22 mouse cellular contexts compared by ENCODE assay signal in genomic region chr16:3842989-3843388, GRCm38 (mm10). TPM values are rescaled to one million over a fixed set of nuclear protein-coding genes. Genes with fewer than 3 reads are reported as not detected.
A peak's percentile ranks its signal among the peaks of the same experiment; 100 is the strongest.
DNase-seq lines count a peak whose midpoint lies in the region; ATAC-seq and TF ChIP-seq lines count a peak whose summit lies in the region.
"Had no signal": no experiment of that assay in that cellular context is flagged by ENCODE, and none has a peak within 500 bp of the region (broad histone marks: within the 10 kb centered on the region; RNA-seq: fewer than 3 reads in every experiment).

No protein-coding gene starts in this region.

- H3K27ac ChIP-seq in liver, embryonic 12.5 days, result no peak overlapping the region
- 0 out of 2 replicates have a peak overlapping the region, but pooled peaks have one; percentile 36 for H3K27ac ChIP-seq in small intestine, adult 2 months (ENCODE audit: insufficient read depth, low read depth, low read length)
- H3K27ac ChIP-seq in kidney, embryonic 15.5 days, result no peak overlapping the region
- H3K27ac ChIP-seq: hindbrain, embryonic 14.5 days; limb, embryonic 12.5 days had no signal

- no peak overlapping the region for H3K4me2 ChIP-seq in liver, embryonic 12.5 days
- no peak overlapping the region for H3K4me2 ChIP-seq in kidney, embryonic 15.5 days
- H3K4me2 ChIP-seq: hindbrain, embryonic 14.5 days; limb, embryonic 12.5 days had no signal

- peak; percentile 14 for DNase-seq in embryo, embryonic 10.5 days (ENCODE audit: low spot score)
- DNase-seq in embryo, embryonic 10 days (ENCODE audit: low spot score), result no peak
- peak; percentile 5 for DNase-seq in liver
- DNase-seq: adrenal gland, postnatal 25 days; forebrain, postnatal 0 days; kidney, adult 2 months; kidney, postnatal 4 days; layer of hippocampus, postnatal 36 days; lung, postnatal 14 days had no signal

- H3K27me3 ChIP-seq in liver, embryonic 12.5 days (replicated peaks), result peaks cover 7% of the 10 kb centered on the region; the same call in 1 of the 2 replicates
- H3K27me3 ChIP-seq in small intestine, adult 2 months (ENCODE audit: control insufficient read depth, insufficient read depth, low read length), result no peaks in the 10 kb centered on the region
- no peaks in the 10 kb centered on the region for H3K27me3 ChIP-seq in kidney, embryonic 15.5 days

- peaks cover 22% of the 10 kb centered on the region for H3K4me1 ChIP-seq in liver, embryonic 12.5 days
- peaks cover 8% of the 10 kb centered on the region; the same call in 1 of the 2 replicates for H3K4me1 ChIP-seq in small intestine, adult 2 months (ENCODE audit: control insufficient read depth, insufficient read depth, insufficient read length, low read length)
- peaks cover 9% of the 10 kb centered on the region for H3K4me1 ChIP-seq in kidney, embryonic 15.5 days
- H3K4me1 ChIP-seq: limb, embryonic 12.5 days had no signal

- H3K9ac ChIP-seq in liver, embryonic 12.5 days, result no peak overlapping the region
- H3K9ac ChIP-seq in kidney, embryonic 15.5 days, result no peak overlapping the region
- H3K9ac ChIP-seq: forebrain, postnatal 0 days; hindbrain, embryonic 14.5 days; limb, embryonic 12.5 days had no signal

- ATAC-seq in liver, embryonic 12.5 days, result no peak
- ATAC-seq in granulocyte monocyte progenitor cell, adult 5-6 weeks (replicated peaks; ENCODE audit: poor library complexity, severe bottlenecking), result peak; percentile 5; the same call in 1 of the 2 replicates
- no peak for ATAC-seq in megakaryocyte-erythroid progenitor cell, adult 5-6 weeks (replicated peaks; ENCODE audit: low FRiP score, low TSS enrichment, poor library complexity, severe bottlenecking)
- no peak for ATAC-seq in kidney, embryonic 15.5 days (replicated peaks; ENCODE audit: low FRiP score)
- ATAC-seq: forebrain, postnatal 0 days; midbrain, embryonic 16.5 days had no signal

- TF ChIP-seq POLR2A in small intestine, adult 2 months (IDR thresholded peaks at IDR 0.05; ENCODE audit: low read depth, low read length), result no peak

- H3K36me3 ChIP-seq in liver, embryonic 12.5 days, result no peaks in the 10 kb centered on the region
- H3K36me3 ChIP-seq in small intestine, adult 2 months (ENCODE audit: control insufficient read depth, insufficient read depth, low read length), result no peaks in the 10 kb centered on the region
- H3K36me3 ChIP-seq in kidney, embryonic 15.5 days, result no peaks in the 10 kb centered on the region
- H3K36me3 ChIP-seq: limb, embryonic 12.5 days had no signal

- WGBS in liver, embryonic 12.5 days (ENCODE audit: insufficient replicate concordance), result 32% methylated on average over 4 of the region's 4 CpGs
- WGBS in small intestine, adult 2 months, result 16% methylated on average over 4 of the region's 4 CpGs
- WGBS in kidney, embryonic 15.5 days, result 36% methylated on average over 4 of the region's 4 CpGs

- no peaks in the 10 kb centered on the region for H3K9me3 ChIP-seq in liver, embryonic 12.5 days (replicated peaks)
- no peaks in the 10 kb centered on the region for H3K9me3 ChIP-seq in kidney, embryonic 15.5 days (replicated peaks)
- H3K9me3 ChIP-seq: limb, embryonic 12.5 days had no signal

- no peak overlapping the region for H3K4me3 ChIP-seq in liver, embryonic 12.5 days
- H3K4me3 ChIP-seq in small intestine, adult 2 months (ENCODE audit: low read depth, low read length), result no peak overlapping the region
- no peak overlapping the region for H3K4me3 ChIP-seq in kidney, embryonic 15.5 days (replicated peaks)
- H3K4me3 ChIP-seq: limb, embryonic 12.5 days had no signal

- no peak for TF ChIP-seq CTCF in small intestine, adult 2 months (IDR thresholded peaks at IDR 0.05; ENCODE audit: extremely low read depth, insufficient read length, insufficient replicate concordance, low read depth, low read length)

RNA-seq across cellular contexts. Expression of gene Zfp174, which starts 4.1 kb away (rescaled TPM):
- polyA plus RNA-seq in liver, embryonic 12.5 days (2016; fragmentation: Nextera tagmentation; extraction: Ambion mirVana), result 0.38 and 0.41 TPM in 2 replicates
- 0.64 and 1.4 TPM in 2 replicates for total RNA-seq in granulocyte monocyte progenitor cell, adult 5-6 weeks (2014; fragmentation: Nextera tagmentation)
- 0.60 and 0.77 TPM in 2 replicates for total RNA-seq in granulocyte monocyte progenitor cell, adult 5-6 weeks (2017)
- 0.18 and 0.37 TPM in 2 replicates for polyA plus RNA-seq in small intestine, adult 2 months (2012; rRNA removed)
- total RNA-seq in megakaryocyte-erythroid progenitor cell, adult 5-6 weeks (2014; fragmentation: Nextera tagmentation), result 1.1 and 1.4 TPM in 2 replicates
- 0.66 and 1.1 TPM in 2 replicates for total RNA-seq in megakaryocyte-erythroid progenitor cell, adult 5-6 weeks (2017)
- polyA plus RNA-seq in kidney, embryonic 15.5 days (2015; fragmentation: Nextera tagmentation; extraction: Ambion mirVana), result 1.4 and 1.7 TPM in 2 replicates

RNA-seq across cellular contexts. Expression of gene Olfr15, which starts 12.3 kb away (rescaled TPM):
- polyA plus RNA-seq in liver, embryonic 12.5 days (2016; fragmentation: Nextera tagmentation; extraction: Ambion mirVana), result not detected in 2 replicates
- not detected in 2 replicates for total RNA-seq in granulocyte monocyte progenitor cell, adult 5-6 weeks (2014; fragmentation: Nextera tagmentation)
- not detected in 2 replicates for total RNA-seq in granulocyte monocyte progenitor cell, adult 5-6 weeks (2017)
- not detected in 2 replicates for polyA plus RNA-seq in small intestine, adult 2 months (2012; rRNA removed)
- not detected in 2 replicates for total RNA-seq in megakaryocyte-erythroid progenitor cell, adult 5-6 weeks (2014; fragmentation: Nextera tagmentation)
- not detected in 2 replicates for total RNA-seq in megakaryocyte-erythroid progenitor cell, adult 5-6 weeks (2017)
- polyA plus RNA-seq in kidney, embryonic 15.5 days (2015; fragmentation: Nextera tagmentation; extraction: Ambion mirVana), result not detected in 2 replicates
- total RNA-seq: adrenal gland, postnatal 25 days; forebrain, postnatal 0 days; gastrocnemius, postnatal 4 days; layer of hippocampus, postnatal 36 days had no signal
- polyA plus RNA-seq: forebrain, postnatal 0 days; heart, embryonic 14.5 days; hindbrain, embryonic 14.5 days; kidney, adult 2 months; limb, embryonic 12.5 days; midbrain, embryonic 16.5 days; neural tube, embryonic 14.5 days; spleen, adult 2 months; testis, adult 2 months had no signal

RNA-seq across cellular contexts. Expression of gene Naa60, which starts 29.2 kb away (rescaled TPM):
- polyA plus RNA-seq in liver, embryonic 12.5 days (2016; fragmentation: Nextera tagmentation; extraction: Ambion mirVana), result 28.1 and 30.3 TPM in 2 replicates
- 72.5 and 101 TPM in 2 replicates for total RNA-seq in granulocyte monocyte progenitor cell, adult 5-6 weeks (2014; fragmentation: Nextera tagmentation)
- 33.9 and 34.1 TPM in 2 replicates for total RNA-seq in granulocyte monocyte progenitor cell, adult 5-6 weeks (2017)
- 45.0 and 67.6 TPM in 2 replicates for polyA plus RNA-seq in small intestine, adult 2 months (2012; rRNA removed)
- total RNA-seq in megakaryocyte-erythroid progenitor cell, adult 5-6 weeks (2014; fragmentation: Nextera tagmentation), result 30.9 and 56.4 TPM in 2 replicates
- total RNA-seq in megakaryocyte-erythroid progenitor cell, adult 5-6 weeks (2017), result 10.1 and 17.4 TPM in 2 replicates
- 46.4 and 48.3 TPM in 2 replicates for polyA plus RNA-seq in kidney, embryonic 15.5 days (2015; fragmentation: Nextera tagmentation; extraction: Ambion mirVana)

RNA-seq across cellular contexts. Expression of gene Zfp597, which starts 41.4 kb away (rescaled TPM):
- 3.0 and 3.2 TPM in 2 replicates for polyA plus RNA-seq in liver, embryonic 12.5 days (2016; fragmentation: Nextera tagmentation; extraction: Ambion mirVana)
- total RNA-seq in granulocyte monocyte progenitor cell, adult 5-6 weeks (2014; fragmentation: Nextera tagmentation), result 9.9 and 10.0 TPM in 2 replicates
- 8.2 and 11.8 TPM in 2 replicates for total RNA-seq in granulocyte monocyte progenitor cell, adult 5-6 weeks (2017)
- polyA plus RNA-seq in small intestine, adult 2 months (2012; rRNA removed), result 0.66 and 0.87 TPM in 2 replicates
- 6.8 and 15.6 TPM in 2 replicates for total RNA-seq in megakaryocyte-erythroid progenitor cell, adult 5-6 weeks (2014; fragmentation: Nextera tagmentation)
- total RNA-seq in megakaryocyte-erythroid progenitor cell, adult 5-6 weeks (2017), result 11.2 and 11.8 TPM in 2 replicates
- polyA plus RNA-seq in kidney, embryonic 15.5 days (2015; fragmentation: Nextera tagmentation; extraction: Ambion mirVana), result 5.4 and 6.1 TPM in 2 replicates

RNA-seq across cellular contexts. Expression of gene Gm20695, which starts 41.5 kb away (rescaled TPM):
- 0.81 and 1.2 TPM in 2 replicates for polyA plus RNA-seq in liver, embryonic 12.5 days (2016; fragmentation: Nextera tagmentation; extraction: Ambion mirVana)
- total RNA-seq in granulocyte monocyte progenitor cell, adult 5-6 weeks (2014; fragmentation: Nextera tagmentation), result 1.3 and 7.0 TPM in 2 replicates
- total RNA-seq in granulocyte monocyte progenitor cell, adult 5-6 weeks (2017), result 1.4 TPM in 1 of 2 replicates, not detected in the other
- polyA plus RNA-seq in small intestine, adult 2 months (2012; rRNA removed), result not detected in 2 replicates
- total RNA-seq in megakaryocyte-erythroid progenitor cell, adult 5-6 weeks (2014; fragmentation: Nextera tagmentation), result not detected in 2 replicates
- total RNA-seq in megakaryocyte-erythroid progenitor cell, adult 5-6 weeks (2017), result 0.38 and 3.1 TPM in 2 replicates
- 2.5 and 2.6 TPM in 2 replicates for polyA plus RNA-seq in kidney, embryonic 15.5 days (2015; fragmentation: Nextera tagmentation; extraction: Ambion mirVana)
- polyA plus RNA-seq: kidney, adult 2 months; spleen, adult 2 months had no signal
